Mouse (Mus musculus) stomach, postnatal 0 days (tissue): ENCODE data around the gene Cd209a.

Experiments
- CTCF ChIP-seq: IDR thresholded peaks from 2 replicates; pipeline ENCODE4 v1.5.1; 2016; ENCODE audit warnings: antibody characterized with exemption, low read depth, mild to moderate bottlenecking, moderate library complexity
- EP300 ChIP-seq: optimal IDR thresholded peaks from 2 replicates; pipeline ENCODE3; 2016; ENCODE audit warnings: antibody characterized with exemption

GRCm38 (mm10) chr8:3717321-3717954 is 31.3 kb downstream of the Cd209a start:
- no peak for TF ChIP-seq CTCF
- TF ChIP-seq EP300 = no peak
